Mouse (Mus musculus): ENCODE data around the gene Dolk. TPM values are rescaled to one million over a fixed set of nuclear protein-coding genes. Genes with fewer than 3 reads are reported as not detected.
A peak's percentile ranks its signal among the peaks of the same experiment; 100 is the strongest.

Dolk gene
- polyA plus RNA-seq, 1 experiment from 2014 or later = 33.7 TPM

DNA sequence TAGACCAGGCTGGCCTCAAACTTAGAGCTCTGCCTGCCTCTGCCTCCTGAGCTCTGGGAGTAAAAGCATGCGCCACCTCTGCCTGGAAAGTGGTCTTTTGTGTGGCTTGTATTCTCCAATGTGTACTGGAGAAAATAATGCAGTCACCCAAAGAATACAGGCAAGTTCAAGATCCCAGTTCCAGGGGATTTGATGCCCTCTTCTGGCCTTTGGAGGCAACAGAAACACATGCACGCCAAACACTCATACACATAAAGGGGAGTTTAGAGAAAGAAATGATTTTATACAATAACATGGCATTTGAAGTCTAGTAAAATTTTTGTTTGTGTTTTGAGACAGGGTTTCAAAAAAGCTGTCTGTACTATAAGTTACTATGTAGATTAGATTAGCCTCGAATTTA is 13.4 kb upstream of the Dolk start:
- Histone ChIP-seq H3K4me3 (no peak overlapping the region), H3K36me3 (peaks cover 75% of the 10 kb centered on the region), H3K27ac (no peak overlapping the region), H3K27me3 (no peaks in the 10 kb centered on the region), H3K4me2 (no peak overlapping the region), H3K9me3 (no peaks in the 10 kb centered on the region), H3K9ac (no peak overlapping the region), H3K4me1 (replicated peaks) (no peaks in the 10 kb centered on the region)
- ATAC-seq (ENCODE audit: low FRiP score) = no peak
- WGBS = 84% methylated on average over 3 of the region's 3 CpGs

GRCm38 (mm10) chr2:30287027-30287373 is 866 bp upstream of the Dolk start:
- no peaks in the 10 kb centered on the region for H3K27me3 ChIP-seq
- H3K9me3 ChIP-seq = no peaks in the 10 kb centered on the region
- H3K36me3 ChIP-seq = peaks cover 12% of the 10 kb centered on the region
- H3K27ac ChIP-seq = peak overlapping the region; percentile 25; the same call in 1 of the 2 replicates
- H3K9ac ChIP-seq = peak overlapping the region; percentile 94
- peak overlapping the region; percentile 98 for H3K4me3 ChIP-seq
- ATAC-seq (ENCODE audit: low FRiP score) = no peak
- peak overlapping the region; percentile 82 for H3K4me2 ChIP-seq
- WGBS = under 1% methylated on average over 10 of the region's 10 CpGs
- H3K4me1 ChIP-seq (replicated peaks) = peaks cover 26% of the 10 kb centered on the region

DNA sequence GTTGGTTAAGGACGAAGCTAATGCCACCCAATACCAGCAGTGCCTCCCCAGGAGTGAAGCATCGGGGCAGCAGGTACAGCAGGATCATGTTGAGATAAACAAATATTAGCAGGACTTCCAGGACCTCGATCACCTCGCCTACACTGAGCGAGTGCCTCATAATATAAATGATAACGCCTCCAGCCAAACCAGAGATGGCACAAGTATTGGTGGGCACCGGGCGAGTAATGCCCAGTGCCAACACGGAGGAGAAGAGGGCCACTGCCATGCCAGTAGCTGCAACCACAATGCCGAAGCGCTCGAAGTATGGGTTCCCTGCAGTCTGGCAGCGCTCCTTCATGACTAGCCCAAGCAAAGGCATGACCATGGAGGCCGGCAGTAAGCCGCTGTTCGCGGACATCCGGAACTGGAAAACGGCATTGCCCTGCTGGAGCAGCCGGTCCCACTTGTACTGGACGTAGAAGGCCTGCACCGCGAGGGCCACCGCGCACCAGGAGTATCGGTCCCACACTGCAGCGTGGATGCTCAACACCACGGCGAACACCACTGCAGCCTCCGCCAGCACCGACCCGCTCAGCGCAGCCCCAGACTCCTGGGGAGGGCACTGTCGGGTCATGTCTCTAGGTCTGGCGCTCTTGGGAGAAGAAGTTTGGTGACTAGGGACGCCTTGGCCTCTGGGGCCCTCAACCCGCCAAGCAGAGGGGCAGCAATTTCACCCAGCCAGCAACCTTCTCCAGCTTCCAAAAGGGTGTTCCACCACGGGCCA is 535 bp downstream of the Dolk start:
- 17% methylated on average over 38 of the region's 38 CpGs for WGBS
- ATAC-seq (ENCODE audit: low FRiP score) = peak; percentile 78
- peak overlapping the region; percentile 98 for H3K4me3 ChIP-seq

DNA sequence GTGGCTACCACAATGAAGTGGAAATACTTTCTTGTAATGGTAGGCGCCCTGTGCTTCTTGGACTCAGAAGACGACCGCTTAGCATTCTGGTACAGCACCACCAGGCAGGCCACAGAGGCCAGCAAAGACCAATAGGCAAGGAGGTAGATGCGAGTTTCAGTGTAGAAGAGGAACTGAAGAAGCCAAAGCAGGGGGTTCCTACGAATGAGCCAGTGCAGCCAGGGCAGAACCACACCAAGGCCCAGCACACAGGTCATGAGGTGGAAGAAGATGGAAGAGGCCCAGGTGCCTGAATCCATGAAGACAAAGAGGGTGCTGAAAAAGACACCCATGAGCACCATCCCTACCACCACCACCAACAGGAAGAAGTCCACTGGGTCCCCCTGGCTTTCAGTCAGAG is 1.1 kb downstream of the Dolk start:
- WGBS = 88% methylated on average over 5 of the region's 5 CpGs
- Histone ChIP-seq H3K9me3 (no peaks in the 10 kb centered on the region), H3K4me1 (replicated peaks) (peaks cover 26% of the 10 kb centered on the region), H3K4me2 (peak overlapping the region; percentile 85), H3K27ac (no peak overlapping the region), H3K4me3 (peak overlapping the region; percentile 98), H3K27me3 (no peaks in the 10 kb centered on the region), H3K9ac (peak overlapping the region; percentile 94), H3K36me3 (peaks cover 24% of the 10 kb centered on the region)
- no peak for ATAC-seq (ENCODE audit: low FRiP score)

More for the DNA sequence above, 535 bp downstream of the Dolk start:
- H3K9me3 ChIP-seq = no peaks in the 10 kb centered on the region
- H3K36me3 ChIP-seq = peaks cover 18% of the 10 kb centered on the region
- peaks cover 26% of the 10 kb centered on the region for H3K4me1 ChIP-seq (replicated peaks)
- peak overlapping the region; percentile 94 for H3K9ac ChIP-seq
- H3K4me2 ChIP-seq = peak overlapping the region; percentile 85
- H3K27me3 ChIP-seq = no peaks in the 10 kb centered on the region
- H3K27ac ChIP-seq = peak overlapping the region; percentile 73

- Histone ChIP-seq H3K36me3 (peaks cover 29% of the 10 kb centered on the region), H3K27me3 (no peaks in the 10 kb centered on the region), H3K4me1 (replicated peaks) (peaks cover 26% of the 10 kb centered on the region), H3K9me3 (no peaks in the 10 kb centered on the region), H3K4me2 (no peak overlapping the region), H3K27ac (no peak overlapping the region), H3K4me3 (no peak overlapping the region), H3K9ac (no peak overlapping the region)
- WGBS = 89% methylated on average over 2 of the region's 2 CpGs
- ATAC-seq (ENCODE audit: low FRiP score) = no peak
Observed at GRCm38 (mm10) chr2:30283193-30283592, 2.9 kb downstream of the Dolk start.

DNA sequence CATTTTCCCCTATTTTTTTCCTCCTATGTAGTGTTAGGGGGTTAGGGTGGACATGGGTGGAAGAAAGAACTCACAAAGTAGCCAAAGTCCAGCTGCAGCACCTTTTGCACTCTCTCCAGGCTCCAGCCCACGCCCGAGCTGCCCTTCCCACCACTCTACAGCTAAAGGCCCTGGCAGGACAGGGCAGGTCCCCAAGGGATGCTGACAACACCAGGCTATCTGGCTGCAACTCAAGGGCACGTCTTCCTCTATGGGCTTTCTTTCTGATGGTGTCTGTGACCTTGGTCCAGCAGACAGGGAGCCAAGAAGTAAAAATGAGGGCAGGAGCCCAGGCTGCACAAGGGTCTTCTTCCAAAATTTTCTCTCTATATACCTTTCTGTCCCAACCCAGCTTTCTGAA is 4.5 kb downstream of the Dolk start:
- Histone ChIP-seq H3K27me3 (no peaks in the 10 kb centered on the region), H3K27ac (no peak overlapping the region), H3K9me3 (no peaks in the 10 kb centered on the region), H3K4me3 (no peak overlapping the region), H3K4me1 (replicated peaks) (peaks cover 13% of the 10 kb centered on the region), H3K9ac (no peak overlapping the region), H3K36me3 (peaks cover 37% of the 10 kb centered on the region), H3K4me2 (no peak overlapping the region)
- 81% methylated on average over 3 of the region's 3 CpGs for WGBS
- no peak for ATAC-seq (ENCODE audit: low FRiP score)

- Histone ChIP-seq H3K27me3 (no peaks in the 10 kb centered on the region), H3K27ac (no peak within 1 kb of the TSS), H3K4me3 (no peak within 1 kb of the TSS), H3K9me3 (no peaks in the 10 kb centered on the region), H3K9ac (no peak within 1 kb of the TSS), H3K4me1 (replicated peaks) (peaks cover 13% of the 10 kb centered on the region), H3K36me3 (peaks cover 37% of the 10 kb centered on the region), H3K4me2 (no peak within 1 kb of the TSS)
- no peak for ATAC-seq (ENCODE audit: low FRiP score)
- WGBS = 95% methylated on average over 11 of the region's 11 CpGs
Observed at GRCm38 (mm10) chr2:30280743-30281142, 5.4 kb downstream of the Dolk start, which contains the start of gene Gm28038. Gene Gm28038 (plus strand): TSS chr2:30281043.

DNA sequence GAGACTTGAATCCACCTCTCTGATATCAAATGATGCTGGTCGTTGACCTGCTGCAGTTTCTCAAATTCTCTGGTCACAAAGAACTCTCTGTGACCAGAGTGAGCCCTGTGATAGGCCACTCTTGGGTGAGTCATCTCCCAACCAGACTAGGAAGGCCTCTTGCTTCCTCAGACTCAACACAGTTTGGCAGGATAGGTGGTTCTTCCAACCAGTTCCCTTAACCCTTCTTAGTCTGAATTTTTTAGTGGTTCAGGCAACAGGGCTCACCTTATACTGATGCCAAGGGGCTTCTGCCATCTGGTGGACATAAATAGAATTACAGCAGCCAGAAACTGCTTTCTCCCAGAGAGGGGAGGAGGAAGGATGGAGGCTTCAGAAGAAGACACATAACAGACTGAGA is 16.0 kb downstream of the Dolk start:
- Histone ChIP-seq H3K4me3 (no peak overlapping the region), H3K4me1 (replicated peaks) (peaks cover 23% of the 10 kb centered on the region), H3K4me2 (no peak overlapping the region), H3K27me3 (no peaks in the 10 kb centered on the region), H3K9me3 (no peaks in the 10 kb centered on the region), H3K9ac (no peak overlapping the region), H3K36me3 (peaks cover 21% of the 10 kb centered on the region), H3K27ac (no peak overlapping the region)
- 66% methylated on average over 1 of the region's 1 CpGs for WGBS
- ATAC-seq (ENCODE audit: low FRiP score) = peak; percentile 75

DNA sequence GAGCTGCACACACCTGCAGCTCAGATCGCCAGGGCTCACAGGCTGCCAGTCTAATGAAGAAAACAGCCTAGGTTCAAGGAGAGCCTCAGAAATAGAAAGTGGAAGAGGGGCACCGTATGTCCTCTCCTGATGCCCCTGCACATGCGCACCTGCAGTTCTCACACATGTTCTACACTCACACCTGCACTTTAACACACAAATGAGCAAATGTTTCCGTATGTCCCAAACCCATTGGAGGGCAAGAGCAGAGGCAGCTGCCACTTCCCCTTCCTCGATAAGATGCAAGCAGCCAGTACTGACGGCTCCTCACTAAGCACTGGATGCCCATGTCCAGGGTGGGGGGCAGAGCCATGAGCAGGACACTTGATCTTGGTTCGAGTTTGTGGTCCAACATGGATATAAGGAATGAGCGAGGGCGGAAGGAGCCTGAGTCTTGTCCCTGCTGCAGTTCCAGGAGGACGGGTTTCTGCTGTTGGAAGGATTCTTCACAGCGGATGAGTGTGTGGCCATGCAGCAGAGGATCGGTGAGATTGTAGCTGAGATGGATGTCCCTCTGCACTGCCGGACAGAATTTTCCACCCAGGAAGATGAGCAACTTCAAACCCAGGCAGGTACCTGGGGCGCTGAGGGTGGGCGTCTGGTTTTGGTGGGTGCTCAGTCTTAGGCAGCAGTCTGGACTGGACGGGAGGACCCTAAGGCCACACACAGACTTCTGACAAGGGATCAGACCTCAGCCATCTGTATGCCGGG is 16.7 kb downstream of the Dolk start:
- Histone ChIP-seq H3K36me3 (peaks cover 24% of the 10 kb centered on the region), H3K9ac (no peak overlapping the region)
- 92% methylated on average over 17 of the region's 17 CpGs for WGBS

GRCm38 (mm10) chr2:30268371-30268770 is 17.8 kb downstream of the Dolk start:
- ATAC-seq (ENCODE audit: low FRiP score) = no peak
- H3K36me3 ChIP-seq = peaks cover 31% of the 10 kb centered on the region
- H3K4me3 ChIP-seq = no peak overlapping the region
- no peaks in the 10 kb centered on the region for H3K9me3 ChIP-seq
- WGBS = 69% methylated on average over 4 of the region's 4 CpGs
- no peak overlapping the region; the same call in 1 of the 2 replicates for H3K9ac ChIP-seq
- H3K27ac ChIP-seq = no peak overlapping the region
- no peak overlapping the region for H3K4me2 ChIP-seq
- H3K27me3 ChIP-seq = no peaks in the 10 kb centered on the region
- peaks cover 40% of the 10 kb centered on the region for H3K4me1 ChIP-seq (replicated peaks)

More for the DNA sequence above, 16.7 kb downstream of the Dolk start:
- H3K27me3 ChIP-seq = no peaks in the 10 kb centered on the region
- ATAC-seq (ENCODE audit: low FRiP score) = no peak
- no peak overlapping the region for H3K4me2 ChIP-seq
- H3K4me1 ChIP-seq (replicated peaks) = peaks cover 31% of the 10 kb centered on the region
- H3K4me3 ChIP-seq = no peak overlapping the region
- no peak overlapping the region for H3K27ac ChIP-seq
- H3K9me3 ChIP-seq = no peaks in the 10 kb centered on the region

- Histone ChIP-seq H3K27ac (no peak overlapping the region), H3K4me1 (replicated peaks) (peaks cover 45% of the 10 kb centered on the region), H3K4me2 (no peak overlapping the region), H3K36me3 (peaks cover 38% of the 10 kb centered on the region), H3K9ac (no peak overlapping the region), H3K9me3 (no peaks in the 10 kb centered on the region), H3K27me3 (no peaks in the 10 kb centered on the region), H3K4me3 (no peak overlapping the region)
- WGBS = 95% methylated on average over 2 of the region's 2 CpGs
- no peak for ATAC-seq (ENCODE audit: low FRiP score)
Observed at GRCm38 (mm10) chr2:30267466-30267865, 18.7 kb downstream of the Dolk start.

GRCm38 (mm10) chr2:30266392-30266941 is 19.7 kb downstream of the Dolk start:
- Histone ChIP-seq H3K9ac (no peak overlapping the region), H3K4me3 (no peak overlapping the region), H3K4me1 (replicated peaks) (peaks cover 55% of the 10 kb centered on the region), H3K36me3 (peaks cover 48% of the 10 kb centered on the region), H3K4me2 (no peak overlapping the region), H3K27ac (peak overlapping the region; percentile 82), H3K27me3 (no peaks in the 10 kb centered on the region), H3K9me3 (no peaks in the 10 kb centered on the region)
- ATAC-seq (ENCODE audit: low FRiP score) = no peak
- WGBS = 33% methylated on average over 4 of the region's 4 CpGs

Data from hindbrain, embryonic 13.5 days (tissue).